Mouse (Mus musculus) intestine, postnatal 0 days (tissue): Measurements from ENCODE around the gene Klhl41. TPM values are rescaled to one million over a fixed set of nuclear protein-coding genes. Genes with fewer than 3 reads are reported as not detected.

Experiments used
- ATAC-seq: fragments of 200-750 bp; cut with Nextera tagmentation; 2 replicates; pipeline ENCODE4 v1.8.0; 2017; ENCODE audit warnings: mild to moderate bottlenecking, moderate TSS enrichment, moderate library complexity
- H3K27ac ChIP-seq: fragments of 300-500 bp; sonication (generic); 2 replicates; pipeline ENCODE4 v1.5.1; 2014; ENCODE audit warnings: mild to moderate bottlenecking, low read depth, low read length, moderate library complexity
- H3K27me3 ChIP-seq: fragments of 300-500 bp; sonication (generic); replicated peaks from 2 replicates; pipeline ENCODE4 v1.6.1; 2014; ENCODE audit warnings: low read length, mixed read lengths; ENCODE audit not compliant: control insufficient read depth, insufficient read depth
- H3K36me3 ChIP-seq: fragments of 300-500 bp; sonication (generic); 2 replicates; pipeline ENCODE4 v1.6.1; 2014; ENCODE audit warnings: mild to moderate bottlenecking, moderate library complexity; ENCODE audit not compliant: control insufficient read depth, insufficient read depth
- H3K4me1 ChIP-seq: fragments of 300-500 bp; sonication (generic); replicated peaks from 2 replicates; pipeline ENCODE4 v1.6.1; 2014; ENCODE audit warnings: antibody characterized with exemption, low read length, mixed read lengths; ENCODE audit not compliant: control insufficient read depth, insufficient read depth
- H3K4me2 ChIP-seq: fragments of 300-500 bp; sonication (generic); replicated peaks from 2 replicates; pipeline ENCODE4 v1.6.1; 2014; ENCODE audit warnings: low read depth, mild to moderate bottlenecking, moderate library complexity
- H3K4me3 ChIP-seq: fragments of 300-500 bp; sonication (generic); 2 replicates; pipeline ENCODE4 v1.5.1; 2014; ENCODE audit warnings: low read depth, low read length
- H3K9ac ChIP-seq: fragments of 300-500 bp; sonication (generic); 2 replicates; pipeline ENCODE4 v1.6.1; 2014; ENCODE audit warnings: mild to moderate bottlenecking, low read depth, low read length
- H3K9me3 ChIP-seq: fragments of 300-500 bp; sonication (generic); 2 replicates; pipeline ENCODE4 v1.6.1; 2016; ENCODE audit warnings: mixed run types; ENCODE audit not compliant: control insufficient read depth
- CTCF ChIP-seq: sonication (generic); IDR thresholded peaks from 2 replicates; pipeline ENCODE4 v1.5.1; 2016; ENCODE audit warnings: low read depth, mild to moderate bottlenecking, control low read depth, antibody characterized with exemption, moderate library complexity
- WGBS: fragments of 180-500 bp; shearing (Covaris S2); extraction: QIAGEN DNeasy Blood & Tissue Kit; methylation state at CpG from one replicate; pipeline ENCODE4 v1.1.7; 2014; 5-methylcytosine and 5-hydroxymethylcytosine counted together
- polyA plus RNA-seq: library from polyadenylated mRNA; unstranded; fragments of >200 nt; fragmentation: Nextera tagmentation; extraction: Ambion mirVana; gene quantifications from 2 replicates; pipeline ENCODE4 v1.2.1, GENCODE M21; 2015

The Klhl41 gene
- polyA plus RNA-seq, 1 experiment from 2014 or later = 0.07 TPM

DNA sequence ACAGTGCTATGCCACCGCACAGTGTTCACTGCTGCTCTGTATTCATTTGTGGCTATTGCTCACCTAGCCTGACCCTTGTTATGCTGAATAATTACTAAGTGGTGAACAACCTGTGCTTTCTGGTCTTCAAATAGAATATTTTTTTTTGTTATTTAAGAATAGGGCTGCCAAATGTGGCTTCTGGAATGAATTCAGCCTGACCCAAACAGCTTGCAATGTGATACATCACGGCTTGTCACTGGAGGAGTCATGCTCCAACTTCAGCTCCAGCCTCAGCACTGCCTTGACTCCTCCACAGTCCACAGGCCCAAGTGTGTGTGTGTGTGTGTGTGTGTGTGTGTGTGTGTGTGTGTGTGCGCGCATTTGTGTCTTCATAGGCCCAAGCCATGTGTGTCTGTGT lies 10.6 kb upstream of the Klhl41 start:
- Histone ChIP-seq H3K4me3 (no peak overlapping the region), H3K27ac (no peak overlapping the region), H3K9me3 (no peaks in the 10 kb centered on the region), H3K27me3 (no peaks in the 10 kb centered on the region), H3K9ac (no peak overlapping the region), H3K4me1 (no peaks in the 10 kb centered on the region), H3K4me2 (no peak overlapping the region), H3K36me3 (0 out of 2 replicates have a peak, but pooled peaks cover 12% of the 10 kb centered on the region)
- WGBS = 96% methylated on average over 4 of the region's 4 CpGs
- no peak for ATAC-seq
- TF ChIP-seq CTCF = no peak

DNA sequence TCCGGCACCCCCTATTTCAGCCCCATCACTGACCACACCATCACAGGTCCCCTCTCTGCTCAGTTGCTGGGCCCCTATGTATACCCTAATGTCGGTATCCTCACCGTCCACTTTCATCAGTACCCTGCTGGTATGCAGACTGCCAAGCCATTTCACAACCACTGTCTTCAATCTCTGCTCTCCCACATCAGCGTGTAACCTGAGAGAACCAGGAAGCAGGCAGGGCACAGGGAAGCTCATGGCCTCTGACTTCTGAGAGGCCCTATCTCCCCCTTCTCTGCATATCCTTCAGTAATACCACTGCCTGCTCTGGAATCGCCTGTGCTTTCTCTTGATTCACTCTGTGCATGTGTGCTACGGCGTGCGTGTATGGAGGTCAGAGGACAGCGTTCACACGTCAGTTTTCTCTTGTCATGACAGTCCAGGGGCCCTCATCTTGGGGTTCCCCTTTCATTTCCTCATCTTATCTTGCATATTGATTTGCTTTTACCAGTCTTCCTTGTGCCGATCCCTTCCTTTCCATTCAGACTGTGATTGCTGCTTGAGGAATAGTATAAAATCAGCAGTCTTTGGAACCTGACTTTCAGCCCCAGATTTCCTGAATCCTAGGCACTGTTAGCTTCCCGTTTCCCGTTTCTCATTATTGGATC lies 6.0 kb upstream of the Klhl41 start:
- Histone ChIP-seq H3K4me2 (peak overlapping the region; percentile 48), H3K9ac (no peak overlapping the region), H3K27ac (peak overlapping the region; percentile 21), H3K36me3 (0 out of 2 replicates have a peak, but pooled peaks cover 12% of the 10 kb centered on the region), H3K27me3 (no peaks in the 10 kb centered on the region), H3K4me1 (no peaks in the 10 kb centered on the region), H3K4me3 (no peak overlapping the region; the same call in 1 of the 2 replicates), H3K9me3 (no peaks in the 10 kb centered on the region)
- ATAC-seq = peak; percentile 73
- TF ChIP-seq CTCF = no peak
- 50% methylated on average over 13 of the region's 13 CpGs for WGBS

DNA sequence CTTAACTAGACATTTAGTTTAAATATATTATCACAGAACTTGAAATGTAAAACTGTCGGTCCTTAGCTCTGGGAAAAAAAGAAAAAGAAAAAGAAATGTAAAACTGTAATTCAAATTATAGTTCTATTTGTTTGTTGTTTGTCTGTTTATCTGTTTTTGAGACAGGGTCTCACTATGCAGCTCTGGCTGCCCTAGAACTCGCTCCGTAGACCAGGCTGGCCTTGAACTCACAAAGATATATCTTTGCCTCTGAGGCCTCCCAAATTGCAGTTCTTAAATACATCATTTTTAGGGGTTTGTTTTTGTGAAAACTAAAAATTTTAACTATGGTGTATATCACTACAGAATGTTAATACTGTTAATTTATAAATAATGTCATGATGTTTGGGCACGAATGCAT lies 2.3 kb upstream of the Klhl41 start:
- Histone ChIP-seq H3K27me3 (no peaks in the 10 kb centered on the region), H3K9me3 (no peaks in the 10 kb centered on the region), H3K4me2 (no peak overlapping the region), H3K27ac (no peak overlapping the region), H3K4me3 (no peak overlapping the region), H3K9ac (no peak overlapping the region), H3K4me1 (no peaks in the 10 kb centered on the region), H3K36me3 (0 out of 2 replicates have a peak, but pooled peaks cover 12% of the 10 kb centered on the region)
- no peak for ATAC-seq
- WGBS = 90% methylated on average over 4 of the region's 4 CpGs
- no peak for TF ChIP-seq CTCF

DNA sequence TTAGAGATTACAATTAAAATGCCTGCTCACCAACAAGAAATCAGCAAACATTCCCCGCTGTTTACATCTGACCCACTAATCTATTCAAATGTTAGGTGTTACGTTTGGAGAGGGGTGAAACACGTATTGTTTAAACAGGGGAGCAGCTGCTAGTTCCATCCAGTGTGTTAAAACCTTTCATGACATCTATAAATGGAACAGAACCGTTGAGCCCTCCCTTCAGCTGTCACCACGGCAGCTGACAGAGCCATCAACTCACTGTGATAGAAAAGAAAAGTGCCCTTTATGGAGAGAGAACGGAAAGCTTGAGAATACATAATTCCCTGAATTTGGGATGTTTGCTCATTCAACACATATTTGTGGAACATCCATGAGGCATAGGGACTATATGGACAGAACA lies 1.5 kb upstream of the Klhl41 start:
- Histone ChIP-seq H3K4me2 (no peak overlapping the region), H3K9ac (no peak overlapping the region), H3K36me3 (0 out of 2 replicates have a peak, but pooled peaks cover 6% of the 10 kb centered on the region), H3K9me3 (no peaks in the 10 kb centered on the region), H3K4me3 (no peak overlapping the region), H3K27me3 (no peaks in the 10 kb centered on the region), H3K4me1 (no peaks in the 10 kb centered on the region), H3K27ac (no peak overlapping the region)
- WGBS = 70% methylated on average over 6 of the region's 6 CpGs
- TF ChIP-seq CTCF = no peak
- ATAC-seq = no peak

DNA sequence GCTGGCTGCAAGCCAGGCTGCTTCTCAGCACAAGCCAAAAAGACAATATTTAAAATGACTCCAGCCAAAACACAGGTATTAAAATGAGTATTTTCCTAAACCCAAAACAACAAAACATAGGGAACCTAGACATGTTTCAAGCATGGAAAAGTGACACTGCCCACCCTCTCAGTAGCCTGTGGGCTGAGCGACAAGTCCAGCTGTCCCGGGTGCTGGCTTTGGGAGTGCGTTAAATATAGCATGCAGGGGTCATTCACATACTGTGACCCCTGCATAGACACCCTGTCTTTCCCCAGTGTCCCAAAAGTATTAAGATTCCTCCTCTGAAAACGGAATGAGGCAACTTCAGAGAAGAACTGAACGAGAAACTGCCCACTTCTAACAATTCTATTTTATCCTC lies 3.8 kb downstream of the Klhl41 start:
- H3K27ac ChIP-seq = no peak overlapping the region
- H3K27me3 ChIP-seq = no peaks in the 10 kb centered on the region
- H3K36me3 ChIP-seq = no peaks in the 10 kb centered on the region
- H3K4me2 ChIP-seq = no peak overlapping the region
- no peaks in the 10 kb centered on the region for H3K4me1 ChIP-seq
- ATAC-seq = no peak
- no peaks in the 10 kb centered on the region for H3K9me3 ChIP-seq
- no peak overlapping the region for H3K9ac ChIP-seq
- no peak for TF ChIP-seq CTCF
- H3K4me3 ChIP-seq = no peak overlapping the region
- WGBS = 74% methylated on average over 5 of the region's 5 CpGs

DNA sequence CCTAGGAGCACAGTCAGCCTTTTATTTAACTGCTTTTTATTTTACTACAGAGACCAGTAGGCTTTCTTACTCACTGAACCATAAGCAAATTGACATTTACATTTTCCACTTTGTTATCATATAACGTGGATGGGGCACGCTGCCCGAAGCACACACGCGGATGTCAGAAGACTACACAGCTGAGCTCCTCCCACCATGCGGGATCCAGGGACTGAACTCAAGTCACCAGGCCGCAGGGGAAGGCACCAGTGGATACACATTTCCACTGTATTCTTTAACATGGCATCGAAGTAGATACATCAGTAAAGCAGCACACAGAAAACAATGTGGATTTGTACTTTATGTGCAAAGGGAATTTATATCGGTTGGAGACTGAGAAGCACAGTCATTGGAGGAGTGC lies 5.3 kb downstream of the Klhl41 start:
- no peak overlapping the region for H3K4me3 ChIP-seq
- H3K27me3 ChIP-seq = no peaks in the 10 kb centered on the region
- H3K9me3 ChIP-seq = no peaks in the 10 kb centered on the region
- 92% methylated on average over 9 of the region's 9 CpGs for WGBS
- H3K4me2 ChIP-seq = no peak overlapping the region
- no peak overlapping the region for H3K27ac ChIP-seq
- no peaks in the 10 kb centered on the region for H3K4me1 ChIP-seq
- H3K9ac ChIP-seq = no peak overlapping the region
- no peak for ATAC-seq
- H3K36me3 ChIP-seq = no peaks in the 10 kb centered on the region
- TF ChIP-seq CTCF = no peak
